Mouse (Mus musculus) CD4-positive, CD25-positive, alpha-beta regulatory T cell, adult 2 months (primary cell): ENCODE data around the gene Cks2.
"Not testable (repeated sequence)": the region's sequence is repeated elsewhere in the genome, so short reads cannot be mapped to it uniquely, and the experiment has no call there.

ENCODE experiments used
- DNase-seq: peaks from one replicate; pipeline ENCODE4 v3.0.0-alpha.2; 2012; ENCODE audit warnings: low read depth, low spot score

Gene Cks2

DNA sequence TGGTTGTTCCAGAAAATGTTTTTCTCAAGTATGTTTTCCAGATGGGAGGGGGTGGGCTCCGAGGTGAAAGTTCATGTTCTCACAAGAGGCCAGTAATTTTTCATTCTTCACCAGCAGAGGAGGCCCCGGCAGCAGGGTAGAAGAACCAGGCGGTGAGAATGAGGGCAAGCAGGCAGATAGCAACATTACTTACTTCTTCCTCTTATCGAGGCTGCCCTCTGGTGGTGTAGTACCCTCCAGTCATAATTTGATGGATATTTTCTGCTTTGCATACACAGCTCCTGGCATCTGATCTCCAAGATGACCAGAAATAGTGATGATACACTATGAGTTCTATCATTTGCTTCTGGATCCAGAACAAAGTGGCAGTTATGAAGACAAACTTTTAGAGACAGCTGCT lies 6.1 kb upstream of the Cks2 start:
- DNase-seq, result peak; percentile 54

GRCm38 (mm10) chr13:51641424-51641823 lies 3.6 kb upstream of the Cks2 start:
- no peak for DNase-seq

DNA sequence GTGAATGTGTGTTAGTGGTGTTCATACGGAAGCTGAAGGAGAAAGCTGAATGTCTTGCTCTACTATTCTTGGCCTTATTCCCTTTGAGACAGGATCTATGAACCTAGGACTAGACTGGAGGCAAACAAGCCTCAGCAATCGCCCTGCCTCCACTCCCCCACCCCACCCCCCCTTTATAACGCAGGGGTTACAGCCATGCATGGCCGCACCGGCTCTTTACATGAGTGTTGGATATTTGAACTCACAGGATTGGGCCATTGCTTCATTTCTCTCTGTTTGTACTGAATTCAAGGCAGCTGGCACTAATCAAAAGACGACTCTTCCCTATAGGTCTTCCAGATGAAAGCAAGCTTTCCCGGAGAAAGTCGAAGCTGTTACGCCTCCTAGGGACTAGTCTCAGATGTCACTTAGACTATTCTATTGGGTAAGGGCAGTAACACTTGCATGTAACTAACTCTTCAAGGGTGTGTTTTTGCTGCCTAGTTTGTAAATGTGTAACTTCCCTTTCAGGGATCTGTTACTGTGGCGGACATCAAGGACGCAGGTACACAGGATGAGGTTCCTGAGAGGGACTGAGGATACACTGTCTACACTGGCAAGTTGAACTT lies 2.8 kb upstream of the Cks2 start:
- DNase-seq, result no peak

DNA sequence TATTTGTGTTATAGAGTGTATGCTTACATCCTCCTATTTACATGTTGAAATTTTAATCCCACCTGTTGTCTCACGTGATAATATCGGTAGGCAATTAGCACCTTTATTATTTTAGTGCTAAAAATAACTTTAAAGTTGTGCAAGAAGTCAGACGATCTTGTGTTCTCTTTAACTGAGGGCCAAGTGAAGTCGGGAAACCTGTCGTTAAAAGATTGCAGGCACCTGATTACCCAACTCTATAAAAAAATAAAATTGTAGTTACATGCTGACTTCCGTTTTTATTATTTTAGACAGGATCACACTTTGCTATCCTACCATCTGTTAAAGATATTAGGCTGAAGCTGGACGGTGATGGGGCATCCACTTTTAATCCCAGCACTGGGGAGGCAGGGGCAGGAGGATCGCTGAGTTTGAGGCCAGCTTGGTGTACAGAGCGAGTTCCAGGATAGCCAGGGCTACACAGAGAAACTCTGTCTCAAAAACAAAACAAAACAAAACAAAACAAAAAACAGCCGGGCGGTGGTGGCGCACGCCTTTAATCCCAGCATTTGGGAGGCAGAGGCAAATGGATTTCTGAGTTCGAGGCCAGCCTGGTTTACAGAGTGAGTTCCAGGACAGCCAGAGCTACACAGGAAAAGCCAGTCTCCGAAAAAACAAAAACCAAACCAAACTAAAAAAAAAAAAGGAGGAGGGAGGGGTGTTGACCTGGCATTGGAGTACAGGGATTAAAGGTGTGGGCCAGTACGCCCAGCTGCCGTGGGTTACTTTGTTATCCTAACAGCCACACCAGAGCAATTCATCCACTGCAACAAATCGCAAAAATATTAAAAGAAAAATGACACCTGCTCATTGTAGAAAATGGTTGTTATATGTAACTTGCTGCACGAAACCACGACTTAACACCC lies 856 bp upstream of the Cks2 start:
- no peak for DNase-seq

DNA sequence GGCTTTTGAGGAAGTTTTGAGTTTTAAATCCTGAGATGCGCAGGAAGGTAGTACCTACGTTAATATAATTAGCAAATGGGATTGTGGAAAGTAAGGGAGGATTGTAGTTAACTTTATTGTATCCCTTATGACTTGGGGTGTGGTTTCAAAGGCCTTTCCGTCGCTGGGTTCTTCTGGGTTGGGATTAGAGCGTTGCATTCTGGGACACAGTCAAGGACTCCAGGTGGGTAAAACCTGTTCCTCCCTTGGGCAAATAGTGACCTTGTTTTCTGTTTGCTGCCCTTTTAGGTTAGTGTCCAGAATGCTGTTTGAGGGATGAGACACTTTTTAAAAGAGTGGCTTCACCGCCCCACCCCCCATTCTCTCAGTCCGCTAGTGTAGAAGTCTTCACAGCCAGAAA lies 840 bp downstream of the Cks2 start:
- DNase-seq, result peak; percentile 47

DNA sequence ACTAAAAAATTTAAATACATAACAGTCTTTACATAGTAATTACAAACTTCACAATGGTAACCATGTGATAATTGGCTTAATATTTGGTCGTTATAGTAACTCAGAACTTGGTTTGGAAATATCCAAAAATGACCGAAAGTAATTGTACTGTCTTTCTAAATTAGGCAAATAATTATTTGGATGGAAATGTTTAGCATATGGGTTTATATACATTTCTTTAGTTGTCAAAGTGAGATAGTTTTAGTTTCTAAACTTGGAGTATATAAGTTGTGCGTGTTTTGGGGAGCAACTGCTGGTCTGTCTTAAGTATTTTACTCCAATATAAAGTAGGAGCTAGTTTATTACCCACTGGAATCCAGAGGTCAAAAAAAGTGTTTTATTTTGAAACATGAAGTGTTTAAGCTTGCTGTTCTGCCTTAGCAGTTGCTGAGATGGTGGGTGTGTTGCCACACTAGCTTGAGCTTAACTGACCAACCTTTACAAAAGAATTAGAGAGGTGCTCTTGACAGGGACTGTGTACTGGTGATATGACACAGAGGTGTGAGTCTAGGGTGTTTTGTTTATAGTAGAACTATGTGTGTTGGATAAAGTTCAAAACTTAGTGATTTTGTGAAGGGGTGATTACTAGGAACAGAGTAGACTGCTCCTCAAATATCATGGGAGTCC lies 1.5 kb downstream of the Cks2 start:
- DNase-seq, result no peak

DNA sequence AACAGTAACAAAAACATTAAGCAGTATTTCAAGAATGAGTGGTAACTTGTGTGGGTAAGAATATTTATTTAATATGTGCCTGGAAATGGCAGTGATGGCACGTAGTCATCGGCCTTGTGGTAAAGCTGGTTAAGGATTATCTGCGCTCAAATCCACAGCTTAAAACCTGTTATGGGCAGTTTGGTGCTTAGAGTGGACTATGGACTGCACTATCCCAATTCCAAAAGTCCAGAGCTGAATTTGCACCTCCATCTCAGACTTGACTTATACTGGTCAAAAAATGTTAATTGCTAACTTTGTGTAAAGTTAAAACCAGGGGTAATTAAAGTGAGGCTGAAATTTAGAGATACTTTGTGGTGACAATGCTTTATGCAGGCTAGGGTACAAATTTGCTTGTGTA lies 2.7 kb downstream of the Cks2 start:
- DNase-seq, result no peak

DNA sequence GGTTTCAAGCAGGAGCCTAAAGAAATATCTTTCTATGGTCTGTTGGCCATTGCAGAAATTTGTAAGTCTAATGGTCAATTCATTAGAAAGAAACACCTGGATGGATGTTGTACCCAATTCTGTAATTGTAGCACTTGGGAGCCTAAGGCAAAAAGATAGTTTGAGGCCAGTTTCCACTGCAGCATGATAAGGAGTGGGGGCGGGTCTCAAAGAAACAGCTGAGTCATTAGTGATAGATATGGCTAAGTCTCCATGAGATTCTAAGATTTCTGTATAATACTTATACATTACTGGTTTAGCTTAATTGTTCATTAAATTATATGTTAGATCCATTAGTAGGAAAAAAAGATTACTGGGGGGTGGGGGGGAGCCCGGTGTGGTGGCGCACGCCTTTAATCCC lies 3.2 kb downstream of the Cks2 start:
- no peak for DNase-seq

DNA sequence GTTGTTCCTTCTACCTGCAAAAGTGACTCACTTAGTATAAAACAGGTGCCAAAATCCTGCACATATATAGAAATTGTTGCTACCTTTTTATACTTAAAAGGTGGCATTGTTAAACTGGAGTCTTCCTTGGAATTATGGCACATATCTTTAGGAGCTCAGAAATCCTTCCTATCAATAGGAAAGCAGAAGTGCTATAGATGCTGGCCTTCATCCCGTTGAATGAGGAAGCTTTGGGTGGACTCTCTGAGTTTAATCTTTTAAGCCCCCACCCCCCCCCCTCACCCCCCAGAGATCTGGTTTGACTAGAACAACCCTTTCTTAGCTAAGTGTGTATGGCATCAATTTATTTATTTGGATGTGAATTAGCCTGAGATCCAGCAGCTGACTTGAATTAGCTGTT lies 4.7 kb downstream of the Cks2 start:
- DNase-seq, result no peak

- DNase-seq, result peak; percentile 97
Measured at GRCm38 (mm10) chr13:51651408-51652064, 6.5 kb downstream of the Cks2 start, which contains the start of gene Secisbp2. Gene Secisbp2 (plus strand): TSS chr13:51651697.

DNA sequence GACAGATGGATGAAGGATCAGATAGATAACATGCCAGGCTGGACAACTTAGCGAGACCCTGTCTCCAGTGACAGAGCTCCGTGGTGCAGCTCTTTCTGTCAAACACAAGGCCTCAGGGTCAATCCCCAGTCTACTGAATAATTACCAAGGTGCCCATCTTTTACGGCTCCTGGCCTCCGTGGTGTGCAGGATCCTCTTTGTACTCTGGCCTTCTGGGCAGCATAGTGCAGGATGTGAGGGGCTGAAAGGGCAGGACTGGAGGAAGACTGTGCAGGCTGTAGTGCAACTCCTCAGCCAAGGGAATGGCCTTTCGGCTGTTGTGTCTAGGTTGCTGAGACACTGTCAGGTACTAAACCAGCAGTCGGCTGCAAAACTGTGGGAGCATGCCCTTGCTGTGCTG lies 8.1 kb downstream of the Cks2 start:
- no peak for DNase-seq

DNA sequence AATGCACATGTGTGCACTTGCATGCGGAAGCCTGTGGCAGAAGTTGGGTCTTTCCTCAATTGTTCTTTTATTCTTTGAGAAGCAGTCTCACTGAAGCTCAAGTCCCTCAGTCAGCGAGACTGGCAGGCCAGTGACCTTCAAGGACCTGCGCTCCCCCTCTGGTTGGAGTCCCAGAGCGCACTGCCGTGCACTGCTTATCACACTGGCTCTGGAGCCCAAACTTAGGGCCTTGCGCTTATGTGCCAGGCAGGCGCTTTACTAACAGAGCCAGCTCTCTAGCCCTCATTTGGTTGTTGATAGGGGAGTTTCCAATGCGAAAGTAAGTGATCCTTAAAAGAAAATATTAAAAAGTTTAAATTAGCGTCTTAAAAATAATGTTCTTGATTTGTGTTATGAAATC lies 8.9 kb downstream of the Cks2 start:
- DNase-seq, result no peak

- no peak for DNase-seq
Measured at GRCm38 (mm10) chr13:51656516-51657235, 11.6 kb downstream of the Cks2 start.

DNA sequence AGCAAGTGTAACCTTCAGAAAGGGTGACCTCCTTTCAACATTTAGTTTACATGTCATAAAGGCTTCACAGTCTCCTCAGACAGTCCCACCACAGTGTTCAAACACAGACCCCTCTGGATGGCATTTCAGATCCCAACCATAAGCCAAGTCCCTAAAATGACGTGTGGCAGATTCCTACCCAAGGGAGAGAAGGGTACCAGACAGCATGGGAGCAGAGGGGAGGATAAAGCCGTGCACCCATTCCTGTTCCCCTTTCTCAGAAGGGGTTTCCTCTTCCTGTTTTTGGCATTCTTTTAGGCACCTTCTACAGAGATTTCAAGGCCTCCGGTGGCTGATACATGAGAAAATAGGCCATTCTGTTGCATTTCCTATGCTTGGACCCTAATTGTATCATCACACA lies 13.1 kb downstream of the Cks2 start:
- no peak for DNase-seq

DNA sequence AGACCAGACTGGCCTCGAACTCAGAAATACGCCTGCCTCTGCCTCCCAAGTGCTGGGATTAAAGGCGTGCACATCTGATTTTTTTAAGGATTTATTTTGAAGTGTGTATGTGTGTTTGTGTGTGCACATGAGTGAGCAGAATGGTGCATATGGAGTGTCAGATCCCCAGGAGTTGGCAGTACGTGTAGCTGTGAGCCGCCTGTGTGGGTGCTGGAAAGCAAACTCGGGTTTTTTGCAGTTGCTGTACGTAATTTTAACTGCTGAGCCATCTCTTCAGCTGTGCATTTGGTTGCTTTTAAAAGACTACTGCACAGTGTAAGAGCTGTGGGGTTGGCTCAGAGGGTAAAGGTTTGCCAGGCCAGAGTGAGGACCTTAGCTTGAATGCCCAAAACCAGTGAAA lies 14.5 kb downstream of the Cks2 start:
- no peak for DNase-seq

DNA sequence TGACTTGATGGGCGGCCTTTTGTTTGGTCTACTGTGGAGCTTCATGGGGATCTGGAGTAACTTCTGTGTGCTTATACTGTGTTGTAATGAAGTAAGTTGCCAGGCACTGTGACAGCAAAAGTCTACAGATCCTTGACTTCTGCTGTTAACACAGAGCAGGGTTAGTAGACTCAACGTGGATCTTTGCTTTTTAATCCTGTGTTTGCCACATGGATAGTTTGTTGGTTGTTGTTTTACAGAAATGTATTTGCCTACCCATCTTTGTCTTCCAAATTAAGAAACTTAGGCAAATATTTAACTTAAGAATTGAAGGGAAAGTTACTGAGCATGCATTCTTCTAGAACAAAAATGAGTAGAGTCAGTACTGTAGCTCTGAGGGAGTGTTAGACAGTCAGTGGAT lies 18.5 kb downstream of the Cks2 start:
- no peak for DNase-seq

- DNase-seq, result not testable (repeated sequence)
Measured at GRCm38 (mm10) chr13:51668195-51668594, 23.2 kb downstream of the Cks2 start.

DNA sequence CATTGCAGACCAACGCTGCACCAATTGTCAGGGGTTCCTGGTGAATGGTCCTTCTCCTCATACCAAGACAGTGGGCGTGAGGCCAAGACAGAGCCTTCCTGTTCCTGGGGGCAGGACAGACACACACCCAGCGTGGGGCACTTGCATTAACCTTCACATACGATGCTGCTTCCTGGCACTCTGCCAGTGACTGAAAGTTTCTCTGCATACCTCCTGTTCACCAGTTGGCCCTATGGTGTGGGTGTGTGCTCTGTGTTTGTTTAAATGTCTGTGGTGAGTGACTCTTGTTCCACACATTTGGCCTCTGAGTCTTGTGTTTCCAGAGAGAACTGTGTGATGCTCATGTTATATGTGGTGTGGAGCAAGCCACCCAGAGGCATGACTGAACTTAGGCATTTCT lies 31.6 kb downstream of the Cks2 start:
- peak; percentile 49 for DNase-seq

GRCm38 (mm10) chr13:51677041-51677440 lies 32.0 kb downstream of the Cks2 start:
- peak; percentile 37 for DNase-seq

- no peak for DNase-seq
Measured at GRCm38 (mm10) chr13:51677630-51678185, 32.7 kb downstream of the Cks2 start.

- DNase-seq, result no peak
Measured at GRCm38 (mm10) chr13:51678687-51679086, 33.7 kb downstream of the Cks2 start.
